Mouse (Mus musculus): ENCODE results near the gene Cmtm2b. TPM values are rescaled to one million over a fixed set of nuclear protein-coding genes. Genes with fewer than 3 reads are reported as not detected.
"Not testable (repeated sequence)": the region's sequence is repeated elsewhere in the genome, so short reads cannot be mapped to it uniquely, and the experiment has no call there.

Gene Cmtm2b
- polyA plus RNA-seq (2016; fragmentation: Nextera tagmentation; extraction: Ambion mirVana) = not detected in 2 replicates

GRCm38 (mm10) chr8:104321930-104322329, at the start of gene Cmtm2b:
Gene Cmtm2b, plus strand, starts transcription at chr8:104322230.
- not testable (repeated sequence) for H3K36me3 ChIP-seq; H3K9me3 ChIP-seq; H3K27me3 ChIP-seq (ENCODE audit: insufficient read depth, poor library complexity, severe bottlenecking); H3K4me1 ChIP-seq; H3K4me3 ChIP-seq; H3K27ac ChIP-seq
- peak; percentile 71 for DNase-seq (ENCODE audit: low spot score)
- WGBS = 84% methylated on average over 12 of the region's 12 CpGs

- H3K4me3 ChIP-seq; H3K27me3 ChIP-seq (ENCODE audit: insufficient read depth, poor library complexity, severe bottlenecking); H3K27ac ChIP-seq; H3K36me3 ChIP-seq; H3K4me1 ChIP-seq; H3K9me3 ChIP-seq; DNase-seq (ENCODE audit: low spot score): not testable (repeated sequence)
- WGBS = 81% methylated on average over 12 of the region's 12 CpGs
Observed at GRCm38 (mm10) chr8:104293081-104293480, 28.9 kb upstream of the Cmtm2b start, which contains the start of gene Cmtm2a. Gene Cmtm2a, minus strand, starts transcription at chr8:104293181.

- Histone ChIP-seq H3K9me3 (no peaks in the 10 kb centered on the region), H3K36me3 (no peaks in the 10 kb centered on the region), H3K27ac (no peak overlapping the region), H3K4me1 (no peaks in the 10 kb centered on the region), H3K27me3 (ENCODE audit: insufficient read depth, poor library complexity, severe bottlenecking) (no peaks in the 10 kb centered on the region), H3K4me3 (no peak overlapping the region)
- 79% methylated on average over 1 of the region's 1 CpGs for WGBS
- no peak for DNase-seq (ENCODE audit: low spot score)
Observed at GRCm38 (mm10) chr8:104294396-104294795, 27.6 kb upstream of the Cmtm2b start.

DNA sequence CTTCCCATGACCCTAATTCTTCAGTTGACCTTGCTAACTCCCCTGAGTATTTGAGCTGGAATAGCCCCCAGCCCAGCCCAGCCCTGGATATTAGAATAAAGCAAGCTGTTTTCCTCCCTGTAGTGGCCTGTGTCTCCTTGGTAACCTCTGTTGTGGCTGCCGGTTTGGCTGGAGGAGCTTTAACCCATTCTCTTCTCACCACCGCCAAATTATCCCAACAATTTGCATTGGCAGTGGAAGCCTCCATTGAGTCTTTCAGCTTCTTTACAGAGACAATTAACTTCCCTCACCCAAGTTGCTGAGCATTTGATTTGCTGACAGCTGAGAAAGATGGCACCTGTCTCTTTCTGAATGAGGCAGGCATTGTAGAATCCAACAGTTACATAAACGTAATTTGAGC, 20.5 kb upstream of the Cmtm2b start:
- H3K4me3 ChIP-seq; H3K27me3 ChIP-seq (ENCODE audit: insufficient read depth, poor library complexity, severe bottlenecking); H3K4me1 ChIP-seq; H3K27ac ChIP-seq; DNase-seq (ENCODE audit: low spot score); H3K9me3 ChIP-seq; H3K36me3 ChIP-seq: not testable (repeated sequence)
- 24% methylated on average over 3 of the region's 3 CpGs for WGBS

DNA sequence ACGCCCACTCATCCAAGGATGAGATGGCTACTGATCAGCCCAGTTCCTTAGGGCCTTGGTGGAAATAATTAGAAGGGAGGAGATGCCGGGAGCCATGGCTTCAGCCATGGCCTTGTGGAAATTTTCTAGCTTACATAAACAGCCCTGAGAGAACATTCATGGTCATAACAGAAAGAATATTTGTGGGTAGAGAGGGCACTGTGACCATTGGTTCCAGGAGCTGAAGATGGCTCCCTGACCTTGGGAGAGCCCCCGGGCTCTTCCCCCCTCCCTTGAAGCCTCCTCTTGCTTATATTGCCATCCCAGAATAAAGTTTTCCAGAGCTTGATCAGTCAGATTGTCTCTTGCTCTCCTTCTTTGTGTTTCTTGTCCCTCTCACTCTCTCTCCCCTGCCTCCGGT, 19.5 kb upstream of the Cmtm2b start:
- DNase-seq (ENCODE audit: low spot score) = peak; percentile 25
- 84% methylated on average over 4 of the region's 4 CpGs for WGBS
- not testable (repeated sequence) for H3K4me1 ChIP-seq

DNA sequence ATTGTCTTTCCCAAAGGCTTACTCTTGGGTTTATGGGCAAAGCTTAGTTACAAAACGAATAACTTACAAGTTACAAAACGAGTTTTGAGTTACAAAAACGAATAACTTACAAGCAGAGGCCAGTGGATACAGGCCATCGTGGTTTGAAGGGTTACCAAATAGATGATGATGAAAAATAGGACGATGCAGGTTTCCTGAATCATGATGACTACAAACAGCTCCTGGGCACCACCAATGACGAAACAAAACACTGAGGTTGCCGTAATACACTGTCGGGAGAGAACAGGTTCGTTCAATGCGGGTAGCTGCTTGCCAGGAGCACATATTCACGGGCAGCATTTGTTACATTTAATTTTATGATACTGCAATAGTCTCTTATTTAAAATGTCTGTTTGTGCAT, 17.1 kb upstream of the Cmtm2b start:
- Histone ChIP-seq H3K4me3 (no peak overlapping the region), H3K4me1 (0 out of 2 replicates have a peak, but pooled peaks cover 3% of the 10 kb centered on the region), H3K27me3 (ENCODE audit: insufficient read depth, poor library complexity, severe bottlenecking) (no peaks in the 10 kb centered on the region; the same call in 1 of the 2 replicates), H3K36me3 (no peaks in the 10 kb centered on the region), H3K9me3 (no peaks in the 10 kb centered on the region), H3K27ac (no peak overlapping the region)
- no peak for DNase-seq (ENCODE audit: low spot score)
- 86% methylated on average over 11 of the region's 11 CpGs for WGBS

More for the DNA sequence above, 19.5 kb upstream of the Cmtm2b start:
- not testable (repeated sequence) for H3K27me3 ChIP-seq (ENCODE audit: insufficient read depth, poor library complexity, severe bottlenecking); H3K27ac ChIP-seq; H3K9me3 ChIP-seq; H3K36me3 ChIP-seq; H3K4me3 ChIP-seq

GRCm38 (mm10) chr8:104308341-104308740, 13.7 kb upstream of the Cmtm2b start:
- 48% methylated on average over 6 of the region's 6 CpGs for WGBS
- not testable (repeated sequence) for H3K27ac ChIP-seq; H3K4me1 ChIP-seq; H3K36me3 ChIP-seq; H3K4me3 ChIP-seq; H3K27me3 ChIP-seq (ENCODE audit: insufficient read depth, poor library complexity, severe bottlenecking); H3K9me3 ChIP-seq
- DNase-seq (ENCODE audit: low spot score) = peak; percentile 43

GRCm38 (mm10) chr8:104309441-104310155, 12.4 kb upstream of the Cmtm2b start, which contains the start of the genes Gm45711 and Cmtm1:
Gene Gm45711, minus strand, starts transcription at chr8:104310081.
Gene Cmtm1, minus strand, starts transcription at chr8:104310145.
- H3K27ac ChIP-seq; H3K36me3 ChIP-seq; H3K27me3 ChIP-seq (ENCODE audit: insufficient read depth, poor library complexity, severe bottlenecking); H3K4me3 ChIP-seq; H3K4me1 ChIP-seq; H3K9me3 ChIP-seq: not testable (repeated sequence)
- 83% methylated on average over 36 of the region's 36 CpGs for WGBS
- peak; percentile 35 for DNase-seq (ENCODE audit: low spot score)

- DNase-seq (ENCODE audit: low spot score) = peak; percentile 14
- not testable (repeated sequence) for H3K36me3 ChIP-seq; H3K4me3 ChIP-seq; H3K9me3 ChIP-seq; H3K27me3 ChIP-seq (ENCODE audit: insufficient read depth, poor library complexity, severe bottlenecking); H3K4me1 ChIP-seq; H3K27ac ChIP-seq
- WGBS = 75% methylated on average over 3 of the region's 3 CpGs
Observed at GRCm38 (mm10) chr8:104312023-104312422, 10.0 kb upstream of the Cmtm2b start.

- Histone ChIP-seq H3K27me3 (ENCODE audit: insufficient read depth, poor library complexity, severe bottlenecking) (no peaks in the 10 kb centered on the region; the same call in 1 of the 2 replicates), H3K4me1 (no peaks in the 10 kb centered on the region), H3K27ac (no peak overlapping the region), H3K4me3 (no peak overlapping the region), H3K9me3 (no peaks in the 10 kb centered on the region), H3K36me3 (no peaks in the 10 kb centered on the region)
- 60% methylated on average over 4 of the region's 4 CpGs for WGBS
- peak; percentile 64 for DNase-seq (ENCODE audit: low spot score)
Observed at GRCm38 (mm10) chr8:104313311-104313710, 8.7 kb upstream of the Cmtm2b start.

GRCm38 (mm10) chr8:104321267-104321666, 763 bp upstream of the Cmtm2b start, which contains the start of gene Gm11020:
Gene Gm11020, plus strand, starts transcription at chr8:104321567.
- H3K9me3 ChIP-seq; H3K4me3 ChIP-seq; H3K4me1 ChIP-seq; DNase-seq (ENCODE audit: low spot score); H3K36me3 ChIP-seq; H3K27ac ChIP-seq; H3K27me3 ChIP-seq (ENCODE audit: insufficient read depth, poor library complexity, severe bottlenecking): not testable (repeated sequence)
- 76% methylated on average over 9 of the region's 11 CpGs for WGBS

GRCm38 (mm10) chr8:104332665-104333631, 10.9 kb downstream of the Cmtm2b start:
- no peak overlapping the region for H3K4me3 ChIP-seq
- H3K36me3 ChIP-seq = no peaks in the 10 kb centered on the region
- no peaks in the 10 kb centered on the region for H3K4me1 ChIP-seq
- no peaks in the 10 kb centered on the region for H3K9me3 ChIP-seq
- no peak overlapping the region for H3K27ac ChIP-seq
- peak; percentile 31 for DNase-seq (ENCODE audit: low spot score)
- WGBS = 43% methylated on average over 5 of the region's 5 CpGs
- no peaks in the 10 kb centered on the region for H3K27me3 ChIP-seq (ENCODE audit: insufficient read depth, poor library complexity, severe bottlenecking)

- DNase-seq (ENCODE audit: low spot score) = peak; percentile 46
- Histone ChIP-seq H3K4me1 (no peaks in the 10 kb centered on the region), H3K4me3 (no peak overlapping the region), H3K27ac (no peak overlapping the region), H3K27me3 (ENCODE audit: insufficient read depth, poor library complexity, severe bottlenecking) (no peaks in the 10 kb centered on the region), H3K9me3 (no peaks in the 10 kb centered on the region), H3K36me3 (no peaks in the 10 kb centered on the region)
- WGBS = 62% methylated on average over 5 of the region's 5 CpGs
Observed at GRCm38 (mm10) chr8:104333786-104334185, 11.8 kb downstream of the Cmtm2b start.
